In genomic region chr1:132211672-132212071, GRCm38 (mm10) we compare ENCODE assay signal across 8 mouse cellular contexts. TPM values are rescaled to one million over a fixed set of nuclear protein-coding genes. Genes with fewer than 3 reads are reported as not detected.
DNase-seq lines count a peak whose midpoint lies in the region; ATAC-seq and TF ChIP-seq lines count a peak whose summit lies in the region.

No protein-coding gene starts in this region.

- 52% methylated on average over 12 of the region's 12 CpGs for WGBS in kidney, embryonic 14.5 days
- 46% methylated on average over 12 of the region's 12 CpGs for WGBS in forebrain, embryonic 13.5 days
- 29% methylated on average over 12 of the region's 12 CpGs for WGBS in liver, embryonic 16.5 days (ENCODE audit: insufficient replicate concordance)

- TF ChIP-seq POLR2A in cortical plate, adult 2 months (IDR thresholded peaks at IDR 0.05; ENCODE audit: extremely low read depth, insufficient read depth, low read length), result no peak

- H3K4me2 ChIP-seq in kidney, embryonic 14.5 days (replicated peaks; ENCODE audit: low read depth, low read length), result peak overlapping the region; percentile 35
- H3K4me2 ChIP-seq in forebrain, embryonic 13.5 days, result peak overlapping the region; percentile 47
- H3K4me2 ChIP-seq in liver, embryonic 16.5 days (ENCODE audit: low read depth, low read length), result peak overlapping the region; percentile 39; the same call in 1 of the 2 replicates

- H3K9me3 ChIP-seq in kidney, embryonic 14.5 days (ENCODE audit: control insufficient read depth, low read length), result no peaks in the 10 kb centered on the region
- H3K9me3 ChIP-seq in forebrain, embryonic 13.5 days (replicated peaks), result no peaks in the 10 kb centered on the region
- H3K9me3 ChIP-seq in liver, embryonic 16.5 days (replicated peaks; ENCODE audit: control insufficient read depth, low read length), result no peaks in the 10 kb centered on the region

- ATAC-seq in kidney, embryonic 14.5 days (ENCODE audit: low FRiP score, low TSS enrichment), result no peak
- ATAC-seq in forebrain, embryonic 13.5 days, result no peak; the same call in 1 of the 2 replicates
- ATAC-seq in liver, embryonic 16.5 days (ENCODE audit: low read depth), result no peak

- H3K27ac ChIP-seq in kidney, embryonic 14.5 days (ENCODE audit: low read depth, low read length), result no peak overlapping the region
- no peak overlapping the region for H3K27ac ChIP-seq in cortical plate, adult 2 months (ENCODE audit: insufficient read depth, low read length)
- H3K27ac ChIP-seq in forebrain, embryonic 13.5 days, result no peak overlapping the region
- no peak overlapping the region for H3K27ac ChIP-seq in liver, embryonic 16.5 days (ENCODE audit: low read length)

- no peak overlapping the region for H3K9ac ChIP-seq in kidney, embryonic 14.5 days (ENCODE audit: low read depth, low read length)
- 0 out of 2 replicates have a peak overlapping the region, but pooled peaks have one; percentile 3 for H3K9ac ChIP-seq in forebrain, embryonic 13.5 days
- no peak overlapping the region for H3K9ac ChIP-seq in liver, embryonic 16.5 days (ENCODE audit: low read depth, low read length)

- no peak for TF ChIP-seq CTCF in cortical plate, adult 2 months (IDR thresholded peaks at IDR 0.05; ENCODE audit: extremely low read depth, insufficient read depth, low read length)

- H3K4me1 ChIP-seq in kidney, embryonic 14.5 days (ENCODE audit: control insufficient read depth, insufficient read depth, low read length), result peaks cover 10% of the 10 kb centered on the region; the same call in 1 of the 2 replicates
- H3K4me1 ChIP-seq in cortical plate, adult 2 months (ENCODE audit: control insufficient read depth, insufficient read depth, low read length), result peaks cover 15% of the 10 kb centered on the region
- peaks cover 59% of the 10 kb centered on the region for H3K4me1 ChIP-seq in forebrain, embryonic 13.5 days
- H3K4me1 ChIP-seq in liver, embryonic 16.5 days (ENCODE audit: control insufficient read depth, low read depth, low read length), result peaks cover 4% of the 10 kb centered on the region; the same call in 1 of the 2 replicates

- no peak overlapping the region for H3K4me3 ChIP-seq in kidney, embryonic 14.5 days (ENCODE audit: low read length)
- H3K4me3 ChIP-seq in cortical plate, adult 2 months (ENCODE audit: insufficient read depth, low read length), result peak overlapping the region; percentile 5; the same call in 1 of the 2 replicates
- H3K4me3 ChIP-seq in forebrain, embryonic 13.5 days, result no peak overlapping the region
- H3K4me3 ChIP-seq in liver, embryonic 16.5 days (ENCODE audit: low read depth, low read length), result no peak overlapping the region

- H3K27me3 ChIP-seq in kidney, embryonic 14.5 days (ENCODE audit: control insufficient read depth, insufficient read depth, low read length), result peaks cover 18% of the 10 kb centered on the region; the same call in 1 of the 2 replicates
- peaks cover 7% of the 10 kb centered on the region; the same call in 1 of the 2 replicates for H3K27me3 ChIP-seq in forebrain, embryonic 13.5 days
- H3K27me3 ChIP-seq in liver, embryonic 16.5 days (ENCODE audit: control insufficient read depth, insufficient read depth, low read depth, low read length), result peaks cover 6% of the 10 kb centered on the region

- H3K36me3 ChIP-seq in kidney, embryonic 14.5 days (ENCODE audit: control insufficient read depth, insufficient read depth, low read length), result no peaks in the 10 kb centered on the region
- no peaks in the 10 kb centered on the region for H3K36me3 ChIP-seq in forebrain, embryonic 13.5 days (ENCODE audit: poor library complexity, severe bottlenecking)
- no peaks in the 10 kb centered on the region for H3K36me3 ChIP-seq in liver, embryonic 16.5 days (ENCODE audit: control insufficient read depth, insufficient read depth)

- no peak for DNase-seq in kidney, postnatal 4 days
- DNase-seq in cerebellum, postnatal 25 days, result no peak
- no peak for DNase-seq in ovary, postnatal 10 days (ENCODE audit: low spot score)
- no peak for DNase-seq in embryo, embryonic 9.5 days (ENCODE audit: extremely low spot score)

RNA-seq across cellular contexts. Expression of gene Gm10188, which starts 17.9 kb away (rescaled TPM):
- polyA plus RNA-seq in kidney, embryonic 14.5 days (2014; fragmentation: Nextera tagmentation; extraction: Ambion mirVana), result not detected in 2 replicates
- not detected in 2 replicates for polyA plus RNA-seq in cortical plate, adult 2 months (2012; rRNA removed)
- 1.0 and 1.1 TPM in 2 replicates for polyA plus RNA-seq in forebrain, embryonic 13.5 days (2015; fragmentation: Nextera tagmentation; extraction: Ambion mirVana)
- not detected in 2 replicates for polyA plus RNA-seq in liver, embryonic 16.5 days (2015; fragmentation: Nextera tagmentation; extraction: Ambion mirVana)

RNA-seq across cellular contexts. Expression of gene AC124108.1, which starts 20.4 kb away (rescaled TPM):
- 0.05 and 0.09 TPM in 2 replicates for polyA plus RNA-seq in kidney, embryonic 14.5 days (2014; fragmentation: Nextera tagmentation; extraction: Ambion mirVana)
- polyA plus RNA-seq in cortical plate, adult 2 months (2012; rRNA removed), result 6.2 and 7.7 TPM in 2 replicates
- 3.4 and 3.9 TPM in 2 replicates for polyA plus RNA-seq in forebrain, embryonic 13.5 days (2015; fragmentation: Nextera tagmentation; extraction: Ambion mirVana)
- polyA plus RNA-seq in liver, embryonic 16.5 days (2015; fragmentation: Nextera tagmentation; extraction: Ambion mirVana), result not detected in 2 replicates

RNA-seq across cellular contexts. Expression of gene Lemd1, which starts 20.4 kb away (rescaled TPM):
- 0.37 TPM in 1 of 2 replicates, not detected in the other for polyA plus RNA-seq in kidney, embryonic 14.5 days (2014; fragmentation: Nextera tagmentation; extraction: Ambion mirVana)
- 7.5 and 10.7 TPM in 2 replicates for polyA plus RNA-seq in cortical plate, adult 2 months (2012; rRNA removed)
- polyA plus RNA-seq in forebrain, embryonic 13.5 days (2015; fragmentation: Nextera tagmentation; extraction: Ambion mirVana), result 14.3 and 17.0 TPM in 2 replicates
- not detected in 2 replicates for polyA plus RNA-seq in liver, embryonic 16.5 days (2015; fragmentation: Nextera tagmentation; extraction: Ambion mirVana)
